Comparison of ENCODE assay signal across 9 mouse cellular contexts in genomic region chr12:85350407-85351232, GRCm38 (mm10). TPM values are rescaled to one million over a fixed set of nuclear protein-coding genes. Genes with fewer than 3 reads are reported as not detected.
DNase-seq lines count a peak whose midpoint lies in the region; ATAC-seq and TF ChIP-seq lines count a peak whose summit lies in the region.
"Had no signal": no experiment of that assay in that cellular context is flagged by ENCODE, and none has a peak within 500 bp of the region (broad histone marks: within the 10 kb centered on the region; RNA-seq: fewer than 3 reads in every experiment).

No protein-coding gene starts in this region.

- no peak for TF ChIP-seq EP300 in lung, postnatal 0 days (IDR thresholded peaks at IDR 0.05)

- 0 out of 2 replicates have a peak overlapping the region, but pooled peaks have one; percentile 27 for H3K27ac ChIP-seq in liver, embryonic 12.5 days
- H3K27ac ChIP-seq in hindbrain, embryonic 16.5 days (ENCODE audit: low read depth, low read length), result peak overlapping the region; percentile 66
- H3K27ac ChIP-seq in lung, postnatal 0 days (ENCODE audit: low read length), result peak overlapping the region; percentile 26; the same call in 1 of the 2 replicates
- H3K27ac ChIP-seq: kidney, postnatal 0 days had no signal

- no peak overlapping the region for H3K4me3 ChIP-seq in liver, embryonic 12.5 days
- H3K4me3 ChIP-seq in hindbrain, embryonic 16.5 days (ENCODE audit: low read length), result no peak overlapping the region
- no peak overlapping the region for H3K4me3 ChIP-seq in lung, postnatal 0 days (ENCODE audit: low read depth, low read length)

- no peaks in the 10 kb centered on the region for H3K27me3 ChIP-seq in liver, embryonic 12.5 days (replicated peaks)
- H3K27me3 ChIP-seq in hindbrain, embryonic 16.5 days (replicated peaks; ENCODE audit: control insufficient read depth, insufficient read depth, low read length), result no peaks in the 10 kb centered on the region
- H3K27me3 ChIP-seq in lung, postnatal 0 days (replicated peaks; ENCODE audit: insufficient read depth, low read length), result no peaks in the 10 kb centered on the region

- no peaks in the 10 kb centered on the region for H3K9me3 ChIP-seq in liver, embryonic 12.5 days (replicated peaks)
- no peaks in the 10 kb centered on the region for H3K9me3 ChIP-seq in hindbrain, embryonic 16.5 days (ENCODE audit: control insufficient read depth, low read length)
- H3K9me3 ChIP-seq in lung, postnatal 0 days (ENCODE audit: low read length), result no peaks in the 10 kb centered on the region

- no peak for TF ChIP-seq CTCF in lung, postnatal 0 days (IDR thresholded peaks at IDR 0.05)

- H3K36me3 ChIP-seq in liver, embryonic 12.5 days, result peaks cover 72% of the 10 kb centered on the region
- H3K36me3 ChIP-seq in hindbrain, embryonic 16.5 days (ENCODE audit: control insufficient read depth, insufficient read depth, low read length), result 0 out of 2 replicates have a peak, but pooled peaks cover 2% of the 10 kb centered on the region
- peaks cover 18% of the 10 kb centered on the region for H3K36me3 ChIP-seq in lung, postnatal 0 days (ENCODE audit: insufficient read depth, low read length)

- H3K4me2 ChIP-seq in liver, embryonic 12.5 days, result no peak overlapping the region
- H3K4me2 ChIP-seq in hindbrain, embryonic 16.5 days (ENCODE audit: low read length), result no peak overlapping the region
- H3K4me2 ChIP-seq in lung, postnatal 0 days (replicated peaks; ENCODE audit: low read depth, low read length), result no peak overlapping the region

- H3K4me1 ChIP-seq in liver, embryonic 12.5 days, result peaks cover 4% of the 10 kb centered on the region; the same call in 1 of the 2 replicates
- no peaks in the 10 kb centered on the region for H3K4me1 ChIP-seq in hindbrain, embryonic 16.5 days (ENCODE audit: control insufficient read depth, insufficient read depth, low read depth, low read length)
- H3K4me1 ChIP-seq in lung, postnatal 0 days (ENCODE audit: insufficient read depth, low read depth, low read length), result peaks cover 8% of the 10 kb centered on the region; the same call in 1 of the 2 replicates

- DNase-seq in liver, result no peak
- DNase-seq in fibroblast of lung, adult 2 months (ENCODE audit: low read depth), result peak; percentile 94
- no peak for DNase-seq in lung, postnatal 0 days (ENCODE audit: low spot score)
- no peak for DNase-seq in spleen, postnatal 14 days (ENCODE audit: low spot score in 2 of 2)
- DNase-seq in testis, postnatal 14 days (ENCODE audit: low spot score), result no peak
- no peak for DNase-seq in T-cell, adult 2 months (ENCODE audit: low spot score)

- no peak overlapping the region for H3K9ac ChIP-seq in liver, embryonic 12.5 days
- no peak overlapping the region for H3K9ac ChIP-seq in hindbrain, embryonic 16.5 days (ENCODE audit: low read depth, low read length)
- no peak overlapping the region for H3K9ac ChIP-seq in lung, postnatal 0 days (replicated peaks; ENCODE audit: low read depth)

- WGBS in liver, embryonic 12.5 days (ENCODE audit: insufficient replicate concordance), result 72% methylated on average over 10 of the region's 10 CpGs
- WGBS in hindbrain, embryonic 16.5 days, result 64% methylated on average over 10 of the region's 10 CpGs
- WGBS in lung, postnatal 0 days, result 53% methylated on average over 10 of the region's 10 CpGs

- ATAC-seq in liver, embryonic 12.5 days, result no peak
- ATAC-seq in hindbrain, embryonic 16.5 days, result peak; percentile 93
- peak; percentile 29; the same call in 1 of the 2 replicates for ATAC-seq in lung, postnatal 0 days

RNA-seq across cellular contexts. Expression of gene Nek9, which starts 11.5 kb away (rescaled TPM):
- polyA plus RNA-seq in liver, embryonic 12.5 days (2016; fragmentation: Nextera tagmentation; extraction: Ambion mirVana), result 11.6 and 12.1 TPM in 2 replicates
- polyA plus RNA-seq in hindbrain, embryonic 16.5 days (2015; fragmentation: Nextera tagmentation; extraction: Ambion mirVana), result 9.9 and 13.7 TPM in 2 replicates
- 11.1 and 11.5 TPM in 2 replicates for polyA plus RNA-seq in lung, postnatal 0 days (2015; fragmentation: Nextera tagmentation; extraction: Ambion mirVana)

RNA-seq across cellular contexts. Expression of gene Tmed10, which starts 24.0 kb away (rescaled TPM):
- polyA plus RNA-seq in liver, embryonic 12.5 days (2016; fragmentation: Nextera tagmentation; extraction: Ambion mirVana), result 194 and 195 TPM in 2 replicates
- 208 and 213 TPM in 2 replicates for polyA plus RNA-seq in hindbrain, embryonic 16.5 days (2015; fragmentation: Nextera tagmentation; extraction: Ambion mirVana)
- polyA plus RNA-seq in lung, postnatal 0 days (2015; fragmentation: Nextera tagmentation; extraction: Ambion mirVana), result 329 and 354 TPM in 2 replicates
